Comparison of ENCODE assay signal across 8 mouse cellular contexts in the genomic region with DNA sequence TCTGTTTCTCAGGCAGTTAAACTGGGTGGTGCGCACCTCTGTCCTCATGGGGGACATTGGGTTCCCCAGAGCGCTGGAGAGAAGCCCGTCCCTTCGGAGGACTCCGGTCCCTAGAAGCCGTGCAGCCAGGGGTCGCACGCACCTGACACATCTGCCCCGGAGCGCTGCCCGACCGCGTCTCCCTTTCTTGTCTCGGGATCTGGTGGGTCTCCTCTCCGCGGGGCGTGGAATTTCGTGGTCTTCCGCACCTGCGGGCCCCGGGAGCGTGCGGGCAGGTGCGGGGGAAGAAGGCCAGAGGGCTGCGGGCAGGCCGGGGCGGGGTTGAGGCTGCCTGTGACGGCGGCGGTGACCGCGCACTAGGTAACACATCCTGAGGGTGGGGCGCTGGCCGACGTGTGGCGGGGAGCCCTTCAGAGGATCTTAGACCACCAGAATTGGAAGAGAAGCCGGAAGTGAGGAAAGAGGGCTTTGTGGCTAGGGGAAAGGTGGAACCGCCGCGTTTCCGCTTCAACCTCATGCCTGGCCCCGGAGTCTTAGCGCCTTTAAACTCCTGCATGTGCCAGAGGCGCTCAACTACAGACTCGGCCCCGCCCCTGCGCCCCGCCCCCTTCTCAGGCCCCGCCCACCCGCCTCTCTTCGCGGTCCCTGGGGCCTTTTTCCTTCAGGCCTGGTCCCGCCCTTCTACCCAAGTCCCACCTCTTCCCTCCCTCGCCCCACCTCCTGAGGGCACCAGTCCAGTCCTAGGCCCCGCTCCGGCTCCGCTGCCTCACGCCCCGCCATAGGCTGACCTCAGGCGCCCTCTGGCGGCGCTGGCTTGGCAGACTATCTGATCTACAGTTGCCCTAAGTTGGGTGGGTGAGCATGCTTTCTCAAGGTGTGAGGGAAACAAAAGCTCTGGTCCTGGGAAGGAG. TPM values are rescaled to one million over a fixed set of nuclear protein-coding genes. Genes with fewer than 3 reads are reported as not detected.
DNase-seq lines count a peak whose midpoint lies in the region; ATAC-seq and TF ChIP-seq lines count a peak whose summit lies in the region.

A gene (minus strand): TSS at position 332 of the 911 bp plus-strand sequence.

- peak within 1 kb of the TSS; percentile 67 for H3K9ac ChIP-seq in forebrain, embryonic 11.5 days (ENCODE audit: low read length)
- peak within 1 kb of the TSS; percentile 74 for H3K9ac ChIP-seq in heart, embryonic 16.5 days (ENCODE audit: low read length)
- peak within 1 kb of the TSS; percentile 69 for H3K9ac ChIP-seq in liver, embryonic 13.5 days
- H3K9ac ChIP-seq in stomach, embryonic 15.5 days, result peak within 1 kb of the TSS; percentile 49

- H3K27ac ChIP-seq in forebrain, embryonic 11.5 days (ENCODE audit: low read depth, low read length), result no peak within 1 kb of the TSS
- H3K27ac ChIP-seq in heart, embryonic 16.5 days (ENCODE audit: low read length), result no peak within 1 kb of the TSS; the same call in 1 of the 2 replicates
- H3K27ac ChIP-seq in liver, embryonic 13.5 days, result no peak within 1 kb of the TSS
- peak within 1 kb of the TSS; percentile 55 for H3K27ac ChIP-seq in stomach, embryonic 15.5 days

- under 1% methylated on average over 62 of the region's 62 CpGs for WGBS in forebrain, embryonic 11.5 days
- under 1% methylated on average over 61 of the region's 62 CpGs for WGBS in heart, embryonic 16.5 days
- WGBS in liver, embryonic 13.5 days (ENCODE audit: insufficient replicate concordance), result under 1% methylated on average over 61 of the region's 62 CpGs
- WGBS in stomach, embryonic 15.5 days, result under 1% methylated on average over 58 of the region's 62 CpGs

- peaks cover 4% of the 10 kb centered on the region; the same call in 1 of the 2 replicates for H3K9me3 ChIP-seq in E14TG2a.4 (ENCODE audit: low read length)
- no peaks in the 10 kb centered on the region for H3K9me3 ChIP-seq in forebrain, embryonic 11.5 days (ENCODE audit: control insufficient read depth, low read length)
- no peaks in the 10 kb centered on the region for H3K9me3 ChIP-seq in heart, embryonic 16.5 days (replicated peaks; ENCODE audit: control insufficient read depth, low read length)
- no peaks in the 10 kb centered on the region for H3K9me3 ChIP-seq in liver, embryonic 13.5 days (replicated peaks)
- H3K9me3 ChIP-seq in stomach, embryonic 15.5 days, result no peaks in the 10 kb centered on the region

- H3K27me3 ChIP-seq in E14TG2a.4 (ENCODE audit: insufficient read depth, low read length), result peaks cover 46% of the 10 kb centered on the region
- H3K27me3 ChIP-seq in forebrain, embryonic 11.5 days (ENCODE audit: control insufficient read depth, insufficient read depth, low read length), result peaks cover 6% of the 10 kb centered on the region; the same call in 1 of the 2 replicates
- no peaks in the 10 kb centered on the region for H3K27me3 ChIP-seq in heart, embryonic 16.5 days (ENCODE audit: control insufficient read depth, insufficient read depth, low read length)
- H3K27me3 ChIP-seq in liver, embryonic 13.5 days, result 0 out of 2 replicates have a peak, but pooled peaks cover 3% of the 10 kb centered on the region
- H3K27me3 ChIP-seq in stomach, embryonic 15.5 days (replicated peaks), result no peaks in the 10 kb centered on the region

- peak; percentile 91 for DNase-seq in c-Kit-positive CD71-positive TER-119-positive erythroid progenitor cells, embryonic 14.5 days (ENCODE audit: low spot score)
- DNase-seq in forebrain, embryonic 11.5 days (ENCODE audit: low spot score), result peak; percentile 97
- peak; percentile 97 to 98 for DNase-seq in kidney, postnatal 25 days
- DNase-seq in liver, embryonic 13.5 days, result peak; percentile 91
- DNase-seq in neural tube, embryonic 10.5 days (ENCODE audit: extremely low spot score, low spot score), result peak; percentile 93

- peak; percentile 41 for TF ChIP-seq CTCF in E14TG2a.4 (conservative IDR thresholded peaks at IDR 0.05; ENCODE audit: low read length)

- peak within 1 kb of the TSS; percentile 90 for H3K4me2 ChIP-seq in forebrain, embryonic 11.5 days (ENCODE audit: low read depth, low read length, severe bottlenecking)
- H3K4me2 ChIP-seq in heart, embryonic 16.5 days (ENCODE audit: low read depth, low read length), result peak within 1 kb of the TSS; percentile 100
- H3K4me2 ChIP-seq in liver, embryonic 13.5 days, result peak within 1 kb of the TSS; percentile 91
- peak within 1 kb of the TSS; percentile 99 for H3K4me2 ChIP-seq in stomach, embryonic 15.5 days

- peak within 1 kb of the TSS; percentile 84 for H3K4me3 ChIP-seq in E14TG2a.4 (replicated peaks; ENCODE audit: low read length)
- H3K4me3 ChIP-seq in forebrain, embryonic 11.5 days (ENCODE audit: low read depth, low read length), result peak within 1 kb of the TSS; percentile 52
- peak within 1 kb of the TSS; percentile 74 for H3K4me3 ChIP-seq in heart, embryonic 16.5 days (ENCODE audit: low read length)
- peak within 1 kb of the TSS; percentile 64 for H3K4me3 ChIP-seq in liver, embryonic 13.5 days (replicated peaks)
- H3K4me3 ChIP-seq in stomach, embryonic 15.5 days (replicated peaks), result peak within 1 kb of the TSS; percentile 62

- peak; percentile 97 for ATAC-seq in forebrain, embryonic 11.5 days (replicated peaks; ENCODE audit: low FRiP score)
- ATAC-seq in heart, embryonic 16.5 days (replicated peaks; ENCODE audit: extremely low read depth, insufficient read depth, low FRiP score), result peak; percentile 96
- peak; percentile 100 for ATAC-seq in liver, embryonic 13.5 days (ENCODE audit: low read depth)
- ATAC-seq in stomach, embryonic 15.5 days (ENCODE audit: insufficient read depth, low FRiP score, low read depth), result peak; percentile 97

- peaks cover 3% of the 10 kb centered on the region; the same call in 1 of the 2 replicates for H3K4me1 ChIP-seq in E14TG2a.4 (replicated peaks; ENCODE audit: low read depth, low read length)
- H3K4me1 ChIP-seq in forebrain, embryonic 11.5 days (replicated peaks; ENCODE audit: control insufficient read depth, insufficient read depth, low read length), result no peaks in the 10 kb centered on the region
- peaks cover 9% of the 10 kb centered on the region for H3K4me1 ChIP-seq in heart, embryonic 16.5 days (ENCODE audit: control insufficient read depth, insufficient read depth, low read length)
- H3K4me1 ChIP-seq in liver, embryonic 13.5 days (replicated peaks), result peaks cover 11% of the 10 kb centered on the region
- 0 out of 2 replicates have a peak, but pooled peaks cover 6% of the 10 kb centered on the region for H3K4me1 ChIP-seq in stomach, embryonic 15.5 days

- no peaks in the 10 kb centered on the region for H3K36me3 ChIP-seq in E14TG2a.4 (ENCODE audit: insufficient read depth, low read length)
- no peaks in the 10 kb centered on the region for H3K36me3 ChIP-seq in forebrain, embryonic 11.5 days (ENCODE audit: control insufficient read depth, insufficient read depth, low read length)
- no peaks in the 10 kb centered on the region for H3K36me3 ChIP-seq in heart, embryonic 16.5 days (ENCODE audit: control insufficient read depth, insufficient read depth)
- no peaks in the 10 kb centered on the region for H3K36me3 ChIP-seq in liver, embryonic 13.5 days
- no peaks in the 10 kb centered on the region for H3K36me3 ChIP-seq in stomach, embryonic 15.5 days

RNA-seq across cellular contexts. Expression of the gene that starts here (rescaled TPM):
- 0.60 and 0.84 TPM in 2 replicates for polyA plus RNA-seq in forebrain, embryonic 11.5 days (2014; fragmentation: Nextera tagmentation; extraction: Ambion mirVana)
- polyA plus RNA-seq in heart, embryonic 16.5 days (2015; fragmentation: Nextera tagmentation; extraction: Ambion mirVana), result 0.27 and 0.32 TPM in 2 replicates
- polyA plus RNA-seq in liver, embryonic 13.5 days (2015; fragmentation: Nextera tagmentation; extraction: Ambion mirVana), result 0.10 and 0.14 TPM in 2 replicates
- polyA plus RNA-seq in stomach, embryonic 15.5 days (2015; fragmentation: Nextera tagmentation; extraction: Ambion mirVana), result 0.80 and 0.81 TPM in 2 replicates

Comparison
In these comparisons a context has a peak if more than half of its experiments do, and no peak if none do; other contexts are left out.
1. Peak in DNase-seq, ATAC-seq, H3K4me3 ChIP-seq, H3K9ac ChIP-seq and H3K4me2 ChIP-seq in forebrain, embryonic 11.5 days; RNA of the gene not detected or under 1 TPM.
2. Peak in ATAC-seq, H3K4me3 ChIP-seq, H3K9ac ChIP-seq and H3K4me2 ChIP-seq in heart, embryonic 16.5 days; RNA of the gene not detected or under 1 TPM.
3. Peak in DNase-seq, ATAC-seq, H3K4me3 ChIP-seq, H3K9ac ChIP-seq and H3K4me2 ChIP-seq in liver, embryonic 13.5 days; RNA of the gene not detected or under 1 TPM.
4. Peak in ATAC-seq, H3K4me3 ChIP-seq, H3K27ac ChIP-seq, H3K9ac ChIP-seq and H3K4me2 ChIP-seq in stomach, embryonic 15.5 days; RNA of the gene not detected or under 1 TPM.